Mouse (Mus musculus): ENCODE measurements around the gene Tmem50a.

- no peak for TF ChIP-seq CTCF (conservative IDR thresholded peaks at IDR 0.05; ENCODE audit: insufficient read depth, insufficient read length, low read depth, low read length)
- no peak for TF ChIP-seq POLR2A (IDR thresholded peaks at IDR 0.05; ENCODE audit: low read depth, low read length)
These were observed 49.0 kb downstream of the Tmem50a start for GRCm38 (mm10) chr4:134865789-134866188.
